Comparison of ENCODE assay signal across 8 mouse cellular contexts in genomic region chr2:160413982-160414381, GRCm38 (mm10). TPM values are rescaled to one million over a fixed set of nuclear protein-coding genes. Genes with fewer than 3 reads are reported as not detected.
DNase-seq lines count a peak whose midpoint lies in the region; ATAC-seq and TF ChIP-seq lines count a peak whose summit lies in the region.

No protein-coding gene starts in this region.

- H3K27ac ChIP-seq in midbrain, postnatal 0 days (ENCODE audit: low read depth, low read length), result no peak overlapping the region
- H3K27ac ChIP-seq in midbrain, embryonic 13.5 days, result no peak overlapping the region
- no peak overlapping the region for H3K27ac ChIP-seq in liver, embryonic 14.5 days

- ATAC-seq in cerebellum, adult (ENCODE audit: insufficient number of reproducible peaks, low FRiP score, low TSS enrichment), result no peak
- no peak for ATAC-seq in midbrain, postnatal 0 days (ENCODE audit: low FRiP score)
- ATAC-seq in midbrain, embryonic 13.5 days, result no peak
- ATAC-seq in liver, embryonic 14.5 days (ENCODE audit: insufficient read depth), result no peak

- no peak overlapping the region for H3K4me2 ChIP-seq in midbrain, postnatal 0 days (ENCODE audit: low read depth, low read length, poor library complexity, severe bottlenecking)
- H3K4me2 ChIP-seq in midbrain, embryonic 13.5 days (replicated peaks), result no peak overlapping the region
- no peak overlapping the region for H3K4me2 ChIP-seq in liver, embryonic 14.5 days (ENCODE audit: low read depth)

- no peaks in the 10 kb centered on the region for H3K4me1 ChIP-seq in midbrain, postnatal 0 days (ENCODE audit: insufficient read depth, low read length)
- peaks cover 3% of the 10 kb centered on the region; the same call in 1 of the 2 replicates for H3K4me1 ChIP-seq in midbrain, embryonic 13.5 days (replicated peaks)
- H3K4me1 ChIP-seq in liver, embryonic 14.5 days (replicated peaks; ENCODE audit: control insufficient read depth in 2 of 2, insufficient read depth in 2 of 2, low read length in 1 of 2), result no peaks in the 10 kb centered on the region

- peak; percentile 44 for TF ChIP-seq CTCF in midbrain, postnatal 0 days (IDR thresholded peaks at IDR 0.05)
- TF ChIP-seq CTCF in liver, embryonic 14.5 days (IDR thresholded peaks at IDR 0.05; ENCODE audit: low read depth), result peak; percentile 64

- no peak for TF ChIP-seq EP300 in liver, embryonic 14.5 days (IDR thresholded peaks at IDR 0.05; ENCODE audit: low read depth)

- peak; percentile 6 to 10 for DNase-seq in cerebellum, postnatal 36 days
- no peak for DNase-seq in midbrain, postnatal 0 days (ENCODE audit: low spot score)
- DNase-seq in liver, embryonic 14.5 days (ENCODE audit: low read depth in 3 of 3, low spot score in 3 of 3), result no peak
- DNase-seq in thymus, postnatal 25 days, result peak; percentile 62
- no peak for DNase-seq in spleen, postnatal 14 days (ENCODE audit: low spot score in 2 of 2)
- DNase-seq in right cerebral cortex, postnatal 36 days (ENCODE audit: low spot score in 2 of 2), result no peak

- no peaks in the 10 kb centered on the region for H3K36me3 ChIP-seq in midbrain, postnatal 0 days (ENCODE audit: insufficient read depth, low read length)
- no peaks in the 10 kb centered on the region for H3K36me3 ChIP-seq in midbrain, embryonic 13.5 days
- H3K36me3 ChIP-seq in liver, embryonic 14.5 days (replicated peaks; ENCODE audit: control insufficient read depth, insufficient read depth, low read depth), result no peaks in the 10 kb centered on the region

- no peaks in the 10 kb centered on the region for H3K27me3 ChIP-seq in midbrain, postnatal 0 days (ENCODE audit: insufficient read depth, low read length)
- H3K27me3 ChIP-seq in midbrain, embryonic 13.5 days, result no peaks in the 10 kb centered on the region
- H3K27me3 ChIP-seq in liver, embryonic 14.5 days (ENCODE audit: control insufficient read depth, insufficient read depth, low read length), result no peaks in the 10 kb centered on the region

- WGBS in midbrain, postnatal 0 days, result 93% methylated on average over 5 of the region's 5 CpGs
- 95% methylated on average over 5 of the region's 5 CpGs for WGBS in midbrain, embryonic 13.5 days
- 93% methylated on average over 5 of the region's 5 CpGs for WGBS in liver, embryonic 14.5 days (ENCODE audit: insufficient replicate concordance)

- H3K4me3 ChIP-seq in midbrain, postnatal 0 days (ENCODE audit: low read depth, low read length), result no peak overlapping the region
- H3K4me3 ChIP-seq in midbrain, embryonic 13.5 days (replicated peaks), result no peak overlapping the region
- no peak overlapping the region for H3K4me3 ChIP-seq in liver, embryonic 14.5 days (ENCODE audit: insufficient read depth in 1 of 2, low read depth in 2 of 2, low read length in 2 of 2)

- no peaks in the 10 kb centered on the region for H3K9me3 ChIP-seq in midbrain, postnatal 0 days (ENCODE audit: low read length)
- H3K9me3 ChIP-seq in midbrain, embryonic 13.5 days, result no peaks in the 10 kb centered on the region
- H3K9me3 ChIP-seq in liver, embryonic 14.5 days (ENCODE audit: control insufficient read depth, low read length), result no peaks in the 10 kb centered on the region

- no peak overlapping the region for H3K9ac ChIP-seq in midbrain, postnatal 0 days (replicated peaks; ENCODE audit: low read length, poor library complexity, severe bottlenecking)
- H3K9ac ChIP-seq in midbrain, embryonic 13.5 days (replicated peaks), result no peak overlapping the region
- no peak overlapping the region for H3K9ac ChIP-seq in liver, embryonic 14.5 days (replicated peaks)

RNA-seq across cellular contexts. Expression of gene Mafb, which starts 47.1 kb away (rescaled TPM):
- 6.8 and 9.0 TPM in 2 replicates for total RNA-seq in midbrain, postnatal 0 days (2014; rRNA removed)
- 5.7 and 5.8 TPM in 2 replicates for polyA plus RNA-seq in midbrain, postnatal 0 days (2015; fragmentation: Nextera tagmentation; extraction: Ambion mirVana)
- 4.7 and 5.9 TPM in 2 replicates for polyA plus RNA-seq in midbrain, embryonic 13.5 days (2015; fragmentation: Nextera tagmentation; extraction: Ambion mirVana)
- polyA plus RNA-seq in liver, embryonic 14.5 days (2012; rRNA removed), result 2.0 and 2.2 TPM in 2 replicates
- 2.3 and 2.6 TPM in 2 replicates for polyA plus RNA-seq in liver, embryonic 14.5 days (2014; fragmentation: Nextera tagmentation; extraction: Ambion mirVana)

Comparison
In these comparisons a context has a peak if more than half of its experiments do, and no peak if none do; other contexts are left out.
1. DNase-seq: peak in cerebellum, postnatal 36 days (2 of 2) and thymus, postnatal 25 days (single experiment); none in midbrain, postnatal 0 days (single experiment), liver, embryonic 14.5 days (0 of 3), spleen, postnatal 14 days (0 of 2) and right cerebral cortex, postnatal 36 days (0 of 2).